Mouse (Mus musculus) embryonic facial prominence, embryonic 12.5 days (tissue): ENCODE measurements around the gene Lcn11. TPM values are rescaled to one million over a fixed set of nuclear protein-coding genes. Genes with fewer than 3 reads are reported as not detected.
"Not testable (repeated sequence)": the region's sequence is repeated elsewhere in the genome, so short reads cannot be mapped to it uniquely, and the experiment has no call there.

Source experiments
- ATAC-seq: fragments of 200-750 bp; cut with Nextera tagmentation; 2 replicates; pipeline ENCODE4 v1.8.0; 2017; ENCODE audit not compliant: insufficient number of reproducible peaks, insufficient read depth, low FRiP score, low TSS enrichment
- H3K27ac ChIP-seq: fragments of 300-500 bp; sonication (generic); 2 replicates; pipeline ENCODE4 v1.5.1; 2016; ENCODE audit warnings: mild to moderate bottlenecking
- H3K27me3 ChIP-seq: fragments of 300-500 bp; sonication (generic); 2 replicates; pipeline ENCODE4 v1.6.1; 2016; ENCODE audit warnings: mild to moderate bottlenecking, moderate library complexity
- H3K36me3 ChIP-seq: fragments of 300-500 bp; sonication (generic); 2 replicates; pipeline ENCODE4 v1.6.1; 2016; ENCODE audit warnings: mild to moderate bottlenecking
- H3K4me1 ChIP-seq: fragments of 300-500 bp; sonication (generic); 2 replicates; pipeline ENCODE4 v1.6.1; 2016
- H3K4me2 ChIP-seq: fragments of 300-500 bp; sonication (generic); replicated peaks from 2 replicates; pipeline ENCODE4 v1.6.1; 2016; ENCODE audit warnings: mild to moderate bottlenecking, moderate library complexity
- H3K4me3 ChIP-seq: fragments of 300-500 bp; sonication (generic); 2 replicates; pipeline ENCODE4 v1.5.1; 2016; ENCODE audit warnings: mild to moderate bottlenecking
- H3K9ac ChIP-seq: fragments of 300-500 bp; sonication (generic); 2 replicates; pipeline ENCODE4 v1.6.1; 2016; ENCODE audit warnings: mild to moderate bottlenecking, moderate library complexity
- H3K9me3 ChIP-seq: fragments of 300-500 bp; sonication (generic); 2 replicates; pipeline ENCODE4 v1.6.1; 2016; ENCODE audit warnings: mild to moderate bottlenecking, moderate library complexity
- WGBS: fragments of 180-500 bp; shearing (Covaris S2); methylation state at CpG from one replicate; pipeline ENCODE4 v1.1.7; 2016; 5-methylcytosine and 5-hydroxymethylcytosine counted together
- polyA plus RNA-seq: library from polyadenylated mRNA; unstranded; fragments of >200 nt; fragmentation: Nextera tagmentation; extraction: Ambion mirVana; gene quantifications from 2 replicates; pipeline ENCODE4 v1.2.1, GENCODE M21; 2016

Gene Lcn11
- not detected in 2 replicates for polyA plus RNA-seq

DNA sequence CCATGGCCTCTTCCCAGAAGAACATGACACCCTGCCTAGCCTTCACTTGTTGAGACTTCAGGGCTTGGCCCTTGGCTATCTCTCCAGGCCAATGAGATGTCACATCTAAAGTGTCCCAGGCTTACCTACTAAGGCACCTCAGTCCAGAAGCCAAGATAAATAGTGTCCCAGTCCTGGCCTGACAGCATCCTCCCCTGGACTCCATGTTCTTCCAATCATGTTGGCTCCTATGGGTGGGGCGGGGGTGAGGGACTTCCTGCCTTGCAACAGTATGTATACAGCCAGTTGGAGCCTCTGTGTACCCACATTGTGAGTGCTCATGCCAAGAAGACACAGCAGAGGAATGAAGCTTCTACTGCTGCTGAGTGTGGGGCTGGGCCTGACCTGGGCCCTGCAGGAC lies at the start of gene Lcn11:
Gene Lcn11, plus strand, starts transcription at position 301 of the 400 bp plus-strand sequence.
- Histone ChIP-seq H3K9ac (no peak within 1 kb of the TSS), H3K4me3 (no peak within 1 kb of the TSS), H3K27me3 (no peaks in the 10 kb centered on the region), H3K27ac (no peak within 1 kb of the TSS), H3K9me3 (no peaks in the 10 kb centered on the region), H3K4me1 (no peaks in the 10 kb centered on the region), H3K36me3 (no peaks in the 10 kb centered on the region), H3K4me2 (no peak within 1 kb of the TSS)
- ATAC-seq, result no peak
- 82% methylated on average over 1 of the region's 1 CpGs for WGBS

DNA sequence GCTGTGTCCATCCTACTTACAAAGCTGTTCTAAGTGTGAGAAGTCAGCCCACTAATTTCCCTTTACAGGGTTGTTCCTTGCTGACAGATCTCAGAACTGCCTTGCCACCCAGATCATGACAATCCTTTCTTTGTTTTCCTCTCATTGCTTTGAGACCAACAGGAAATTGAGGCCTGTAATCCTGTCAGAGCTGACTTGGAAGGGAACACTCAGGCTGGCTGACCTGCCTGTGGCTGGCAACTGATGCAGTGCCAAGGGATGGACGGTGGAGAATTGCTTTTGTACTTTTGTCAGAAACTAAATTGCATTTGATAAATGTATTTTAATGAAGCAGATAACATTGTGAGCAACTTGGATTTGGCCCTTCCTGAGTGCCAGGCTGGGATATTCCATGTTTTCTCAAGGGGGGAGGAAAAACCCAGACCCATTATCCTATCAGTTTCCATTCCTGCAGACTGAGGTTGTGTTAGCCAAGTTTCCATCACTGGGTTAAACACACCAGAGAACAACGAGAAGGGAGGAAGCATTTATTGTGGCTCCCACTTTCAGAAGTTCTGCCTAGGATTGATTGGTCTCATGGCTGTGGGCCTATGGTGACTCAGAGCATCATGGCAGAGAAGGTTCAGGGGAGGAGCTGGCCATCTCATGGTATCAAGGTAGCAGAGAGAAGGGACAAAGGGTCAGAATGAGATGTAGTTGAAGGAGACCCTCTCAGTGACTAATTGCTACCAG lies 43.5 kb upstream of the Lcn11 start:
- Histone ChIP-seq H3K9ac (no peak overlapping the region), H3K4me2 (no peak overlapping the region), H3K27me3 (no peaks in the 10 kb centered on the region), H3K4me3 (no peak overlapping the region), H3K36me3 (no peaks in the 10 kb centered on the region), H3K4me1 (no peaks in the 10 kb centered on the region), H3K9me3 (peaks cover 6% of the 10 kb centered on the region; the same call in 1 of the 2 replicates), H3K27ac (no peak overlapping the region)
- ATAC-seq, result no peak
- 32% methylated on average over 2 of the region's 2 CpGs for WGBS

DNA sequence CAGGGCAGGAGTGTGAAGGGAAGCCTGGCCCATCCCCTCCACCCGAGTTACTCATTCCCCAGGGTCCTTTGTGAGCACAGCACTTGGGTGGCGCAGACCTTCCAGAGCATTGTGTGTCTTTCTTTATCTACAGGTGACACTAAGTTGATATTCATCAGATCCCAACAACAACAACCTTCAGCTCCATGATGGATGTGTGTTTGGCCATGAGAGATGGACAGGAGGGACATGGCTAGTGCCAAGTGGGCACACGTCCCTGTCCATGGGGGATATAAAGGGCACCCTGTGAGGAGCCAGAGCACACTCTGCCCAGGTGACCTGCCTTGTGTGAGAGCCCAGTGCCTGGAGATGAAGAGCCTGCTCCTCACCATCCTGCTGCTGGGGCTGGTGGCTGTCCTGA lies 40.1 kb upstream of the Lcn11 start, which contains the start of gene Obp2b:
Gene Obp2b, plus strand, starts transcription at position 301 of the 400 bp plus-strand sequence.
- not testable (repeated sequence) for H3K36me3 ChIP-seq, H3K27me3 ChIP-seq, H3K9ac ChIP-seq, H3K4me3 ChIP-seq, H3K27ac ChIP-seq, H3K4me1 ChIP-seq, ATAC-seq, H3K4me2 ChIP-seq, H3K9me3 ChIP-seq
- 84% methylated on average over 3 of the region's 3 CpGs for WGBS

DNA sequence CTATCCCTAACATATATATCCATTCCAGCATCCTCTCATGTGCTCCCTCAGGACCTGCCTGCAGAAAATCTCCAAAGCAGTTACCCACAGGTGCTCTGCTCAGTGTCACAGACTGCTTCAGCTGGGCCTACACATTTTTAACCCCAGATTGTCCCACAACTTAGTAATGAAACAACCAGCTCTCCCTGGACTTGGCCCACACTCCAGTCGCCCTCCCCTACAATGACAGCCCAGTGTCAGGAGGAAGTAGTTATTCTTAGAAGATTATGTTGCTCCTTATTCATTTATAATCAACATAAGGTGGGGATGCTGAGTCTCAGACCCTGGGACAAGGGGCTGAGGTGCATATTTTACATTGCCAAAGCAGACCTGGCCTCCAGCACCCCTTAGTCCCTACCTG lies 35.1 kb upstream of the Lcn11 start:
- Histone ChIP-seq H3K4me2 (no peak overlapping the region), H3K27ac (no peak overlapping the region), H3K4me1 (no peaks in the 10 kb centered on the region), H3K4me3 (no peak overlapping the region), H3K27me3 (no peaks in the 10 kb centered on the region), H3K9me3 (no peaks in the 10 kb centered on the region), H3K36me3 (no peaks in the 10 kb centered on the region), H3K9ac (no peak overlapping the region)
- WGBS, result 60% methylated on average over 1 of the region's 1 CpGs
- no peak for ATAC-seq

DNA sequence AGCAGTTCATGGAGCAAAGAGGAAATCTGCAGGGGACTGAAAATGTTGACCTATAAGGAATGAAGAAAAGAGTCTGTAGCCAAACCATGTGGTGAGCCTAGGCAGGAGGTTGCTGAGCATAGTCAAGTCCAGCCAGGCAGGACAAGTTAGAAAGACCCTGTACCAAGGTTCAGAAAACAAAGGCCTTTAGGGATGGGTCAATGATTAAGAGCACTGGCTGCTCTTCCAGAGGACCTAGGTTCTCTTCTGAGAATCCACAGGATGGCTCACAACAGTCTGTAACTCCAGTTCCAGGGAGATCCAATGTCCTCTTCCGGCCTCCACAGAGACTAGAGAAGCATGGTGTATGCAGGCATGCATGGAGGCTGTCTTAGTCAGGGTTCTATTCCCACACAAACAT lies 22.6 kb upstream of the Lcn11 start:
- Histone ChIP-seq H3K27ac (no peak overlapping the region), H3K4me2 (no peak overlapping the region), H3K9me3 (no peaks in the 10 kb centered on the region), H3K4me1 (no peaks in the 10 kb centered on the region), H3K36me3 (no peaks in the 10 kb centered on the region), H3K27me3 (no peaks in the 10 kb centered on the region), H3K9ac (no peak overlapping the region), H3K4me3 (no peak overlapping the region)
- 100% methylated on average over 1 of the region's 1 CpGs for WGBS
- no peak for ATAC-seq

DNA sequence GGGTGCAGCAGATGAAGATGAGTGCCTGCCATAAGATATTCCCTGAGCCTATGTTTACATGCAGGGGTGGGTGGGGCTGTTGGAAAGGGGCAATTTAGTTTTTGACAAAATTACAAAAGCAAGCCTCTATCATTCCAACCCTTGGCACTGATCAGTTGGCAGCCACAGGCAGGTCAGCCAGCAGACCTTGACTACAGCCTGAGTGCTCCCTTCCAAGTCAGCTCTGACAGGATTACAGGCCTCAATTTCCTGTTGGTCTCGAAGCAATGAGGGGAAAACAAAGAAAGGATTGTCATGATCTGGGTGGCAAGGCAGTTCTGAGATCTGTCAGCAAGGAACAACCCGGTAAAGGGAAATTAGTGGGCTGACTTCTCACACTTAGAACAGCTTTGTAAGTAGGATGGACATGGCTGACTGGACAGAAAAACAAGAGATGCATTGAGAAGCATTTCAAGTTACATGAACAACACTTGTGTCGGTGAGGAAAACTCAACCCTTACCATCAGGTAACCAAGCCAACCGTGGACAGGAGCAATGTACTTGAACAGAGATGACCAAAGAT lies 18.7 kb upstream of the Lcn11 start:
- Histone ChIP-seq H3K4me1 (no peaks in the 10 kb centered on the region), H3K27ac (no peak overlapping the region), H3K27me3 (no peaks in the 10 kb centered on the region), H3K4me3 (no peak overlapping the region), H3K4me2 (no peak overlapping the region), H3K36me3 (no peaks in the 10 kb centered on the region), H3K9ac (no peak overlapping the region), H3K9me3 (no peaks in the 10 kb centered on the region)
- 13% methylated on average over 4 of the region's 4 CpGs for WGBS
- no peak for ATAC-seq

DNA sequence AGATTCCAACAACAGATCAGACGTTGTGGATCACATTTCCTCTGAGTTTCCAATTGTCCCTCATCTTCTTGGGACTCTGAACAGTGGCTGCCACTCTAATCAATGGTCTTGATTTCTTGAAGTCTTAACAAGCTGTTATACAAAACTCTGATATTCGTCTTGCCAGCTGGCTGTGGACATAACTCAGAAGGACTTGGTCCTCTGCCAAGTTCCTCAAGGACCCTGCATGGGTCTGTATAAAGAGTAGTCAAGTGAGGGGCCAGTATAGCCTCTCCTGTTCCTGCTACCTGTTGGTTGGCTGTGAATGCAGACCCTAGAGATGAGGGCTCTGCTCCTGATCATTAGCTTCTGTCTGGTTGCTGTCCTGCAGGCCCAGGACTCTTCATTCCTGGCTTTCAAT lies 11.5 kb upstream of the Lcn11 start, which contains the start of gene Lcn3:
Gene Lcn3, plus strand, starts transcription at position 301 of the 400 bp plus-strand sequence.
- WGBS, result 48% methylated on average over 2 of the region's 2 CpGs
- Histone ChIP-seq H3K4me3 (no peak within 1 kb of the TSS), H3K27ac (no peak within 1 kb of the TSS), H3K4me2 (no peak within 1 kb of the TSS), H3K27me3 (no peaks in the 10 kb centered on the region), H3K9me3 (no peaks in the 10 kb centered on the region), H3K9ac (no peak within 1 kb of the TSS), H3K36me3 (no peaks in the 10 kb centered on the region), H3K4me1 (no peaks in the 10 kb centered on the region)
- ATAC-seq, result no peak

DNA sequence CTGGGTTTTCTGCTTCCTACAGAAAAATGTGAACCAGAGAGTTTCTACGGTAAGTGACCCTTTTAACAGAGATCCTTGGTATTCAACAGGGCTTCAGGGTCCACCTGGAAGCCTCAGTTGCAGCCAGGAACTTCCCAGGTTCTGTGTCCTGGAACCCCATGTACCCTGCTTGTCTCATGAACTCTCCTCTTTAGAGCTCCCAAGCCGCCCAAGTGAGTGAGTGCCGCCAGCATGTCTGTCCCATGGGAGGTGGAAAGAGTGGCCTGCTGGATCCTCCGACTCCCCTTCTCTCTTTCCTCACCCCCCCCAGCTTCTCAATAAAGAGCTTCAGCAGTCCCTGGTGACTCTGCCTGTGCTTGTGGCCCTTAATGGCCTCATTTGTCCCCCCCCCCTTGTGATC lies 9.1 kb upstream of the Lcn11 start:
- Histone ChIP-seq H3K4me1 (no peaks in the 10 kb centered on the region), H3K4me3 (no peak overlapping the region), H3K9me3 (no peaks in the 10 kb centered on the region), H3K36me3 (no peaks in the 10 kb centered on the region), H3K27ac (no peak overlapping the region), H3K27me3 (no peaks in the 10 kb centered on the region), H3K9ac (no peak overlapping the region), H3K4me2 (no peak overlapping the region)
- ATAC-seq, result no peak
- 82% methylated on average over 4 of the region's 4 CpGs for WGBS

DNA sequence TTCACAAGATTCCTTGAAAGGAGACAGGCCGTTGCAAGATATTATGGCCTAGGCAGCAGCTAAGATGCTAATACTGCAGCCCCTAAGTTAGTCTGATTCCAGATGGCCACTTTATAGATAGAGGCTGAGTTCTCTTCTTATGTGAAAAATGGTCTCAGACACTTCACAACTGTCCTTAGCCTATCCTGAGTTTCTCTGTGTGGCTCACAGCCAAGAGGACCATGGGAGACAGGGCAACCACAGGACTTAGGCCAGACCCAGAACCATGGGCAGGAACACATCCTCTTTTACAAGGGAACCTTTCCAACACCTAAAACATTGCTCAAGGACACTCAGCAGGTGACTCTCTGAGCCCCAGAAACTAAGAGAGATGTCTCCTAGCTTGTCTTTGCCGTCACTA lies 3.3 kb upstream of the Lcn11 start:
- H3K4me2 ChIP-seq, result no peak overlapping the region
- 89% methylated on average over 2 of the region's 2 CpGs for WGBS
- H3K36me3 ChIP-seq, result no peaks in the 10 kb centered on the region
- no peak overlapping the region for H3K27ac ChIP-seq
- no peaks in the 10 kb centered on the region for H3K4me1 ChIP-seq
- no peak overlapping the region for H3K4me3 ChIP-seq
- H3K9ac ChIP-seq, result no peak overlapping the region
- no peaks in the 10 kb centered on the region for H3K9me3 ChIP-seq
- ATAC-seq, result no peak
- H3K27me3 ChIP-seq, result no peaks in the 10 kb centered on the region

DNA sequence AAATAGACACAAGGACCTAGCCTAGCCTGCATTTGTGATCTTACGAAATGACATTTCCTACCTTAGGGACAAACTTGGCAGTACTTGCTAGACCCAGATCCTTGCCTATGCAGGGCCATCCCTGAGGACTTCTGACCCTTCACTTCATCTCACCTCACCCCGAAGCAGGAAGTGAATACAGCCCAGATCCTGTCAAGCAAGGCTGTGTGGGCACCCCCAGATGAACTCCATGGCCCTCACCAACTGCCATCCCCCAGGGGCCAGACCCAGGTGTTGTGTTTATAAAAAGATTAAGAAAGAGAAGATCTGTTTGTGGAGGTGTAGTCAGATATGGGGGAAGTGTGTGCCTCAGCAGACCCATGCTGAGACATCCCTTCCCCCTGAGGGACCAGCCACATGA lies 2.2 kb upstream of the Lcn11 start:
- WGBS, result 73% methylated on average over 2 of the region's 2 CpGs
- no peak overlapping the region for H3K9ac ChIP-seq
- H3K36me3 ChIP-seq, result no peaks in the 10 kb centered on the region
- no peaks in the 10 kb centered on the region for H3K27me3 ChIP-seq
- no peak for ATAC-seq
- no peak overlapping the region for H3K4me3 ChIP-seq
- H3K4me1 ChIP-seq, result no peaks in the 10 kb centered on the region
- H3K27ac ChIP-seq, result no peak overlapping the region
- no peaks in the 10 kb centered on the region for H3K9me3 ChIP-seq
- no peak overlapping the region for H3K4me2 ChIP-seq

DNA sequence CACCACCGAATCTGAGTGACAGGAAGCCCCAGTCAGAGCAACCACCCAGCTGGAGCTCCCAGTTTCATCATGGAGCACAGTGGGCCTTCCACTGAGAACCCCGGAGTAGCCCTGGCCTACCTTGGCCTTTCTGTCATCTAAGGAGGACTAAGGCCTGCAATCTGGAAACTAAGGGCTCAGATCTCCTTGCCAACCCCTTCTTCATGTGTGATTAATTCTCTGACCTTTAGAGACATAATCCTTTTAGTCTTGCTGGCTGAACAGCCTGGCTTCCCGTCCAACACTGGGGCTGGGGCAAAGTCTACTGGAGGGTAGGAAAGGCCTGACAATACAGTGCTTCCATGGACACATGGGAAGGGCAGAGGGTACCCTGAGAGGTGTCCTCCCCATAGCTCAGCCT lies 826 bp upstream of the Lcn11 start:
- no peak overlapping the region for H3K4me3 ChIP-seq
- H3K9ac ChIP-seq, result no peak overlapping the region
- no peak overlapping the region for H3K4me2 ChIP-seq
- no peak for ATAC-seq
- no peak overlapping the region for H3K27ac ChIP-seq
- H3K36me3 ChIP-seq, result no peaks in the 10 kb centered on the region
- H3K27me3 ChIP-seq, result no peaks in the 10 kb centered on the region
- no peaks in the 10 kb centered on the region for H3K9me3 ChIP-seq
- H3K4me1 ChIP-seq, result no peaks in the 10 kb centered on the region
- 59% methylated on average over 3 of the region's 3 CpGs for WGBS

DNA sequence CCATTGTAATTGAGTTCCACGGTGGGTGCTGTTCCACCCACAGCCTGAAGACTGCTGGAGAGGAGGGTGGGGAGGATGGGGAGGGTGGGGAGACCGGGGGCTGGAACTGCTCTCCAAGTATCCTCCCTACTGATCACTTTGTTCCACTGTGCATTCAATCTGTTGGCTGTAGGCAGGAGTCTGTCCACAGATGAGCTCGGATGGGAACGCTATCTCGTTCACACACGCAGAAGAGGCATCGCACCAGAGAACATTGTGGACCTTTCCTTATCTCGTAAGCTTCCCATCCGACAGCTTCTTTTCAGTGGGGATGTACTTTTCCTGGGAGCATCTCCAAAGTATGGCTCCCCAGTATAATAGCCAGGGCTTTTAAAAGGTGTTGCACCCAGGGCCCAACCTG lies 2.3 kb downstream of the Lcn11 start:
- 94% methylated on average over 9 of the region's 9 CpGs for WGBS
- Histone ChIP-seq H3K4me2 (no peak overlapping the region), H3K4me1 (no peaks in the 10 kb centered on the region), H3K27me3 (no peaks in the 10 kb centered on the region), H3K9me3 (no peaks in the 10 kb centered on the region), H3K4me3 (no peak overlapping the region), H3K27ac (no peak overlapping the region), H3K36me3 (no peaks in the 10 kb centered on the region), H3K9ac (no peak overlapping the region)
- ATAC-seq, result no peak
